Mouse (Mus musculus): ENCODE measurements around the gene Osbpl9.

DNA sequence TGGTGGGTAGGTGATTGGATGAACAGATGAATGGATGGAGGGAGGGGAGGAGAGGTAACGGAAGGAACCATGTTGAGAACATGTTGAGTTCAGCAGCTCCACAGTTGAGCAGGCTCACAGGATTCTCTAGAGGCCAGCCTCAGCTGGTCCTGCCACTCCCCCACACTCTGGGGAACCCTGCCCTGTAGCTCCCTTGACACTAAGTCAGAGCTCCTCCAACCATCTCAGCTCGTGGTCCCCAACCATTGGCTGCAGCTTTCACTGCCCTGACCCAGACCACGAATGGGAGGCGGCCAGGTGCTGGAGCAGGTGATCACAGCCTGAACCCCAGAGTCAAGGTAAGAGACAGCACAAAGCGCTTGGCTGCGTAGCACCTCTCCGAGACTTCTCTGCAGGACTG, 15.9 kb upstream of the Osbpl9 start:
- TF ChIP-seq POLR2A (IDR thresholded peaks at IDR 0.05; ENCODE audit: borderline replicate concordance, low read depth, low read length), result no peak
- no peak for TF ChIP-seq CTCF (IDR thresholded peaks at IDR 0.05; ENCODE audit: low read depth, low read length)

Measured in bone marrow macrophage, adult 2 months (primary cell).